Mouse (Mus musculus): ENCODE results near the gene Syt16. TPM values are rescaled to one million over a fixed set of nuclear protein-coding genes. Genes with fewer than 3 reads are reported as not detected.
A peak's percentile ranks its signal among the peaks of the same experiment; 100 is the strongest.

Syt16 gene
- polyA plus RNA-seq, 1 experiment from 2014 or later = 2.1 TPM

DNA sequence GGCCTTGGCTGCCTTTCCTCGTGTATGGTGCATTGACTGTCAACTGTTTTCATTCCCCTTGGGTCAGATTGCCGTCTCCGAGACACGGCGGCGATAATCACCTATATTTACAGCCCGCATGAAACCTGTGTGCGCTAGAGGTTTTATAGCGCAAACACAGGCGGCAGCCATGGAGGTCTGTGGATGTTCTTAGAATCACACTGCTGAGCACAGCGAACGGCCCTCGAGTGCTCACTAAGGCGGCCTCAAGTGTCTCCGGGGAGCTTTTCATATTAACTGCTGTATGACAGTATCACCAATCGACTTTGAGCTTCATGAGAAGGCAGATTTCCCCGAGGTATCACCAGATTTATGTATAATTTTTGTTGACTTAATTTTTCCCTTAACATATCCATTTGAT is 275.1 kb downstream of the Syt16 start:
- Histone ChIP-seq H3K4me1 (no peaks in the 10 kb centered on the region), H3K4me3 (no peak overlapping the region), H3K27ac (replicated peaks) (no peak overlapping the region), H3K27me3 (replicated peaks; ENCODE audit: low read depth, poor library complexity, severe bottlenecking) (no peaks in the 10 kb centered on the region), H3K36me3 (replicated peaks) (no peaks in the 10 kb centered on the region), H3K9me3 (no peaks in the 10 kb centered on the region)
- no peak for DNase-seq (ENCODE audit: low spot score)
- 93% methylated on average over 17 of the region's 17 CpGs for WGBS

DNA sequence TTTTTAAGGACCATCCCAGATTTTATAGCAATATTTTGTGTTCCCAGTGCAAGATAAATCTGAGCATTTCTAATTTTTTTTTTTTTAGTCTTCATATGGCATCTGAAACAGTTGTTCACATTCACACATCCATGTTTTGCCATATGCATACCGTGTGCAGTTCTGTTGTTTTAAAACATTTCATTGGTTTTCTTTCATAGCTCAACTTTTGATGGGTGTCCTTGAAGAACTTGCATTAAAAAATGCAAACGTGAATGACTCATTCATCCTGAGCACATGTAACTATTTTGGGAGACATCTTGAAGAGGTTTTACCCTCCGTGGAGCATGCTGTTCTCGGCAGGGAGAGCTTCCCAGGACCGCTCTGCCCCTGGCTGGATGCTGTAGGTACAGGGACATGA is 279.8 kb downstream of the Syt16 start:
- H3K27ac ChIP-seq (replicated peaks) = no peak overlapping the region
- no peaks in the 10 kb centered on the region for H3K4me1 ChIP-seq
- DNase-seq (ENCODE audit: low spot score) = no peak
- H3K4me3 ChIP-seq = no peak overlapping the region
- H3K9me3 ChIP-seq = no peaks in the 10 kb centered on the region
- no peaks in the 10 kb centered on the region for H3K36me3 ChIP-seq (replicated peaks)
- H3K27me3 ChIP-seq (replicated peaks; ENCODE audit: low read depth, poor library complexity, severe bottlenecking) = 0 out of 2 replicates have a peak, but pooled peaks cover 4% of the 10 kb centered on the region
- WGBS = 87% methylated on average over 5 of the region's 5 CpGs

DNA sequence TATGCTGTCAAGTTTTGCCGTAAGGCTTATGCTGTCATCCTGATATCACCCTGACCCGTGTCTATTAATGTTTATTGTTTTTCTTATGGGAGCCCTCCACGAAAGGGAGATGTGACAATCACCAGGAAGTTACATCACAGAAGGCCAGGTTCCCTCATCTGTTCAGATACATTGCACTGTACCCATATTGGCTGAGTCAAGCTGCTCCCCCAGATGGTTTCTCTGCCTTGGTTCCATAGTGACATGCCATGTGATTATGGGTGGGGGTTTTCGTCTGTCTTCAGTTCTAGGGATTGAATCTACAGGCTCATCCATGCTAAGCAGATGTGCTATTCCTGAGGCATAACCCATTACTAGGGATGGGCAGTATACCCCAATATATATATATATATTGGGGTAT is 283.9 kb downstream of the Syt16 start:
- 80% methylated on average over 4 of the region's 4 CpGs for WGBS
- DNase-seq (ENCODE audit: low spot score) = no peak
- no peak overlapping the region for H3K4me3 ChIP-seq
- H3K9me3 ChIP-seq = no peaks in the 10 kb centered on the region
- H3K36me3 ChIP-seq (replicated peaks) = no peaks in the 10 kb centered on the region
- H3K4me1 ChIP-seq = peaks cover 14% of the 10 kb centered on the region
- H3K27ac ChIP-seq (replicated peaks) = no peak overlapping the region
- H3K27me3 ChIP-seq (replicated peaks; ENCODE audit: low read depth, poor library complexity, severe bottlenecking) = peaks cover 42% of the 10 kb centered on the region

DNA sequence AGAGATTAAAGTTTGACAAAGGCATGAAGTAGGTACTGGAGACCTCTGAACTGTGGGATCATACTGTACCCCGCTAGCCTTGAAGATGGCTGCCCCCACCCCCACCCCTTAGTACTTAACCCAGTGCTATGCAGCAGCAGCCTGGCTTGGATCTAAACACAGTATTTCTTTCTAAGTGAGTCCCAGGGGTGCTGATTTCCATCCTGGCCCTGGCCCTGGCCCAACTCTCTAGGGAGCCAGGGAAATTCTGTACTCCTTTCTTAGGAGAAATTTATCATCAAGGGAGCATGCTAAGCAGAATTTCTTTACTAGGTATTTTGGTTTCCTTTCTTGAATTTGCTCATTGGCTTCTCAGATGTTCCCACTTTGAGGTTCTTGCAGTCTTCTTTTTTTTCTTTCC is 285.4 kb downstream of the Syt16 start:
- Histone ChIP-seq H3K4me1 (peaks cover 14% of the 10 kb centered on the region), H3K27me3 (replicated peaks; ENCODE audit: low read depth, poor library complexity, severe bottlenecking) (peaks cover 48% of the 10 kb centered on the region), H3K27ac (replicated peaks) (no peak overlapping the region), H3K36me3 (replicated peaks) (no peaks in the 10 kb centered on the region), H3K4me3 (no peak overlapping the region), H3K9me3 (no peaks in the 10 kb centered on the region)
- DNase-seq (ENCODE audit: low spot score) = no peak
- WGBS = 78% methylated on average over 1 of the region's 1 CpGs

DNA sequence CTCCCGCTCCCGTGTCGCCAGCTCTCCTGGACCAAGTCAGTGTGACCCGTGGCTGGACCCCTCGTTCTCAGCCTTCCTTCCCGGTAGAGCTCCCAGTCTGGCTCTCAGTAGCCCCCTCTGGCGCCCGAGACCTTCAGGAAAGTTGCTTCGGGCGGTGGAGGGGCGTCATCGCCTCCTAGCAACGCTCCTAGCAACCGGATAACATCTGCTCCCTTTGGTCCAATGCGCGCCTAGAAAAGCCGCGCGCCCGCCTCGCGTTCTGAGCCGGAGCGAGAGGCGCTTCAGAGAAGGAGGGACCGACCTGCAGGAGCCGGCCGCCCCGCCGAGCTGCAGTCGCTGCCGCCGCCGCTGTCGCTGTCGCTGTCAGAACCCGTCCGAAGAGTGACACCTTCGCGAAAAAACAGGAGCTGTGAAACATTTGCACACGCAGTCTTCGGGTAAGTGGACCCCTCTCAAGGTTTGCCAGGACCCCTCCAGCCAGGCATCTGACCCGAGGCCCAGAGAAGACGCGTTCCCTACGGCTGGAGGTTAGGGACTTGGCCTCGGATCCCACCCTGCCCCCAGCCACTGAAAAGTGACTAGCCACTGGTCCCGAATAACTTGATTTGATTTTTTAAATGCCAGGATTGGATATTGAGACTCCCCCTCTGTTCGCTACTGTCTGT is 286.7 kb downstream of the Syt16 start:
- Histone ChIP-seq H3K27me3 (replicated peaks; ENCODE audit: low read depth, poor library complexity, severe bottlenecking) (peaks cover 48% of the 10 kb centered on the region), H3K27ac (replicated peaks) (no peak overlapping the region), H3K4me3 (peak overlapping the region; percentile 61), H3K36me3 (replicated peaks) (no peaks in the 10 kb centered on the region), H3K4me1 (peaks cover 14% of the 10 kb centered on the region), H3K9me3 (no peaks in the 10 kb centered on the region)
- DNase-seq (ENCODE audit: low spot score) = peak; percentile 94
- under 1% methylated on average over 49 of the region's 49 CpGs for WGBS

DNA sequence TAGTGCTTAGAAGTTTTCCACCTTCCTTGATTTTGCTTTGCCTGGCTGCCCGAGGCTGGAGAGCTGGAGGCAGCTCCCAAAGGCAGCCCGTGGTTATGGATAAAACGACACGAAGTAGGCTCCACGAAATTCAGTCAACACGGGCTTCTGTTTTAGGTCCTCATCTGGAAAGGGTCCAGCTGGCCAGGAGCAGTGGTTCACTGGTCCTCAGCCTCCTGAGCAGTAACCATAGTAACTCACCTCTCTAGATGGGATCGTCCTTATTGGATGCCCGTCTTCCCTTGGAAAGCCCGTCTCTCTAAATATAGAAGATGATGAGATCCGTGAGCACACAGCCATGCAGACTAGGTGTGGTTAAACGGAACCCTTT is 287.2 kb downstream of the Syt16 start:
- peaks cover 48% of the 10 kb centered on the region for H3K27me3 ChIP-seq (replicated peaks; ENCODE audit: low read depth, poor library complexity, severe bottlenecking)
- no peak for DNase-seq (ENCODE audit: low spot score)
- H3K4me3 ChIP-seq = peak overlapping the region; percentile 61
- peaks cover 14% of the 10 kb centered on the region for H3K4me1 ChIP-seq
- 6% methylated on average over 11 of the region's 11 CpGs for WGBS
- H3K36me3 ChIP-seq (replicated peaks) = no peaks in the 10 kb centered on the region
- no peaks in the 10 kb centered on the region for H3K9me3 ChIP-seq
- no peak overlapping the region for H3K27ac ChIP-seq (replicated peaks)

DNA sequence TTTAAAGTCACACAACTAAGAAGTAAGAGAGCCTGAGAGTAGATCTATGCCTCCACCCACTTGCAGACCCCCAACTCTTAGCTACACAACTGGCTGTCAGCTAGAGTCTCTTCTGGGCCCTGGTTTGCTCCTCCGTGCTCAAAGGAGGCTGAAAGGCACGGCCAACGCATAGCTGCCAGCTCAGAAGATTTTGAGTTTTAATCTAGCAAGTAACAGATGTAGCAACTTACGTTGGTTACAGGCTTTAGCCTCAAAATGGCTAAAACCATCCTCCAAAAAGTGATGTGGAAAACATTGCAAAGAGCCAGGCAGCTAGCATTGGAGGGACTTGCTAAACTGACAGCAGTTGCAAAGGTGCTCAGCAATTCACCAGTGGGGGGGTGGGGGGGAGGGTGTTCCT is 293.5 kb downstream of the Syt16 start:
- no peaks in the 10 kb centered on the region for H3K4me1 ChIP-seq
- 89% methylated on average over 4 of the region's 4 CpGs for WGBS
- H3K27me3 ChIP-seq (replicated peaks; ENCODE audit: low read depth, poor library complexity, severe bottlenecking) = peaks cover 10% of the 10 kb centered on the region
- H3K27ac ChIP-seq (replicated peaks) = no peak overlapping the region
- H3K36me3 ChIP-seq (replicated peaks) = no peaks in the 10 kb centered on the region
- no peaks in the 10 kb centered on the region for H3K9me3 ChIP-seq
- DNase-seq (ENCODE audit: low spot score) = no peak
- no peak overlapping the region for H3K4me3 ChIP-seq

DNA sequence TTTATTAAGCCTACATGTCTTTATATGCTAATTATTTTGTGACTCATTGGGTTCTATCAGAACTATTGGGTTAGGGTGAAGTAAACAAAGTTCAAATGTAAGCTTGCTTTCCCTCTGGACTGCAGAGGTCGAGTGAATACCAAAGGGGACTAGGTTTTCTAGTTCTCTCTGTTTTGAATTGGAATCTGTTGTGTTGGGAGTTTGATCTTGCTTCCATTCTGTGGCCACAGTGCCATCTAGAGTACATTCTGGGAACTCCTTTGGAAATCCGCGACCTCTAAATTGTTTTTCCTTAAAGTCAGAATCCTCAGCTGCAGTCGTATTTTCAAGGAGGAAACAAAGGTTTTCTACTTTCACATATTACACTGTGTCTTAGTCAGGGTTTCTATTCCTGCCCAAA is 296.2 kb downstream of the Syt16 start:
- no peaks in the 10 kb centered on the region for H3K36me3 ChIP-seq (replicated peaks)
- 10% methylated on average over 4 of the region's 4 CpGs for WGBS
- peak; percentile 44 for DNase-seq (ENCODE audit: low spot score)

DNA sequence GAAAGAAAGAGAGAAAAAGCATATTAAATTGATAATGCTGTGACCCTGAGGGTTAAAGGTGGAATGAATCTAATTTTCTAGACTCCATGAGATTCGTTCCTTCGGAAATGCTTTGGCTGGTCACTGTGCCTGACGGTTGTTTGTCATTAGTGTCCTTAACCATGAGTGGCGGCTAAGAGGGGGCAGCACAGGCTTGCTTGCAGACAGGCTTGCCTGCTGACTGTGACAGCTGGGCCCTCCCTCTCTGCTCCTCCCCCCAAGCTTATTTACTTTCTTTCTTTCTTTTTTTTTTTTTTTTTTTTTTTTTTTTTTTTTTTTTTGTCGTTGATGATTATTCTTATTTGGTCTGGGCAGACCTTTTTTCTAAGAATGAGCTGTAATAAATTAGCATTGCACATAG is 298.9 kb downstream of the Syt16 start:
- H3K27ac ChIP-seq (replicated peaks) = no peak overlapping the region
- 42% methylated on average over 5 of the region's 5 CpGs for WGBS
- no peaks in the 10 kb centered on the region for H3K36me3 ChIP-seq (replicated peaks)
- H3K4me1 ChIP-seq = no peaks in the 10 kb centered on the region
- H3K27me3 ChIP-seq (replicated peaks; ENCODE audit: low read depth, poor library complexity, severe bottlenecking) = no peaks in the 10 kb centered on the region
- no peak overlapping the region for H3K4me3 ChIP-seq
- no peaks in the 10 kb centered on the region for H3K9me3 ChIP-seq
- DNase-seq (ENCODE audit: low spot score) = peak; percentile 15

More for the DNA sequence above, 296.2 kb downstream of the Syt16 start:
- Histone ChIP-seq H3K27me3 (replicated peaks; ENCODE audit: low read depth, poor library complexity, severe bottlenecking) (no peaks in the 10 kb centered on the region), H3K27ac (replicated peaks) (no peak overlapping the region), H3K4me1 (no peaks in the 10 kb centered on the region), H3K9me3 (no peaks in the 10 kb centered on the region), H3K4me3 (no peak overlapping the region)

DNA sequence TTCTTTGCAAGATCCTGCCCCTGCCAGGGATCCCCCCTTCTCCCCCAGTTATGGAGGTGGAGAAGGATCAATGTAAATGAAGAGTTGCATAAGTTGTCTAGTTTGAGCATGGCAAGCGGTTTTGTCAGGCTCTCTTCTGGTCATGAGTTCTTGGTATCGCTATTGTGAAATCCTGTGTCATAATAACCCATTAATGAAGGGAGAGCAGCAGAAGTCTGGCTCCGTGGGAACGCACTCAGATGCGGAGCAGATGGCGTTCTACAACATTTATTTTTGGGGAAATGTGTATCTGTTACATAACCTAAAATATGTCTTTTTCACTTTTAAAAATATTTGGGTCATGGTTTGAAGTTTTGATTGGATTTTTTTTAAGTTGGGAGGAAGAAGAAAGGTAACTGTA is 304.1 kb downstream of the Syt16 start:
- Histone ChIP-seq H3K4me1 (no peaks in the 10 kb centered on the region), H3K9me3 (no peaks in the 10 kb centered on the region), H3K36me3 (replicated peaks) (no peaks in the 10 kb centered on the region), H3K27me3 (replicated peaks; ENCODE audit: low read depth, poor library complexity, severe bottlenecking) (no peaks in the 10 kb centered on the region), H3K4me3 (no peak overlapping the region), H3K27ac (replicated peaks) (no peak overlapping the region)
- no peak for DNase-seq (ENCODE audit: low spot score)
- WGBS = 95% methylated on average over 6 of the region's 6 CpGs

DNA sequence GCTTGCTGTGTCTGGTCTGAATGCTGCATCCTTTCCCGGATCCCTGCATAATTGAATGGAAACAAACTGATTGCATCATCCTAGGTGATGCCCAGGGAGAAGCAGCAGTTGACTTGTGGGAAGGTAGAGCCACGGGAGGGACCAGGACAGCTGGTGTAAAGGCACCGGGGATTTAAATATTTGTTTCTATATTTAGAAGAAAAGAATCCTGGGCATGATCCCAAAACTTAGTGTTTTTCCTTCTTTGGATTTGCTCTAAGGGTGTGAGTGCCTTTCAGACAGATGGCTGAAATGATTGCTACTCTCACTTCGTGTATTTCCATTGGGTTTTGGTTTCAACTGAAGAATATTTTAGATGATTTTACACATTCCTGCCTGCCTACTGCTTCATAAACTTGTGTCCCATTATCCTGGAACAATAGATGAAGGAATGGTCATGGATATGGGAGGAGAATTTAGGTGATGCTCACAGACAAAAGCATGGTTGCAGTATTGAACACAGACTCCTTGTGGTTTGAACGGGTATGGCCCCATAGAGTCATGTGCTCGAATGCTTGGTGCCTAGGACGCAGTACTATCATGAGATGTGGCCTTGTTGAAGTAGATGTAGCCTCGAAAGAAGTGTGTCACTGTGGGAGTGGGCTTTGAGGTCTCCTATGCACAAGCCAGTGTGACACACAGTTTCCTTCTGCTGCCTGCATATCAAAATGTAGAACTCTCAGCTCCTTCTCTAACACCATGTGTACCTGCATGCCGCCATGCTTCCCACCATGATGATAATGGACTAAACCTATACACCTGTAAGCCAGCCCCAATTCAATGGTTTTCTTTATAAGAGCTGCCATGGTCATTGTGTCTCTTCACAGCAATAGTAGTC is 306.2 kb downstream of the Syt16 start:
- H3K36me3 ChIP-seq (replicated peaks) = no peaks in the 10 kb centered on the region
- DNase-seq (ENCODE audit: low spot score) = no peak
- H3K9me3 ChIP-seq = no peaks in the 10 kb centered on the region
- H3K27ac ChIP-seq (replicated peaks) = no peak overlapping the region
- no peak overlapping the region for H3K4me3 ChIP-seq
- 84% methylated on average over 9 of the region's 9 CpGs for WGBS
- no peaks in the 10 kb centered on the region for H3K4me1 ChIP-seq
- H3K27me3 ChIP-seq (replicated peaks; ENCODE audit: low read depth, poor library complexity, severe bottlenecking) = no peaks in the 10 kb centered on the region

DNA sequence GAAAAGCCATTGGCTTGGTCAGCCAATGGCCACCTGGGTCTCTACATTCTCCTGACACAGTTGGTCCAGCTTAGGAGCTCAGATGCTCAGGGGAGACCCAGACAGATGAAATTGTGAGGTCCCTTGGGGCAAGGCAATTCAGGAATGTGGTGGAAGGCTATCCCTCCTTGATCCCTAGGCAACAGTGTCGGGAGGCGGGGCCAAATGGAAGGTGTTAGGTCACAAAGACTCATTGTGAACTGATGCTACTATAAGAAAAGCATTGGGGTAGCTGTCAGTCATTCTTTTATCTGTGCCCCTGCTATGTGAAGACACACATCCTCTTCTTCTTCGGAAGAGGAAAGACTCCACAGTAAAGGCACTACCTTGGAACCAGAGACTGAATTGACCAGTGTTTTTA is 315.1 kb downstream of the Syt16 start:
- Histone ChIP-seq H3K9me3 (no peaks in the 10 kb centered on the region), H3K4me1 (peaks cover 9% of the 10 kb centered on the region), H3K36me3 (replicated peaks) (no peaks in the 10 kb centered on the region), H3K27me3 (replicated peaks; ENCODE audit: low read depth, poor library complexity, severe bottlenecking) (no peaks in the 10 kb centered on the region), H3K4me3 (no peak overlapping the region), H3K27ac (replicated peaks) (no peak overlapping the region)
- no peak for DNase-seq (ENCODE audit: low spot score)
- 68% methylated on average over 3 of the region's 3 CpGs for WGBS

DNA sequence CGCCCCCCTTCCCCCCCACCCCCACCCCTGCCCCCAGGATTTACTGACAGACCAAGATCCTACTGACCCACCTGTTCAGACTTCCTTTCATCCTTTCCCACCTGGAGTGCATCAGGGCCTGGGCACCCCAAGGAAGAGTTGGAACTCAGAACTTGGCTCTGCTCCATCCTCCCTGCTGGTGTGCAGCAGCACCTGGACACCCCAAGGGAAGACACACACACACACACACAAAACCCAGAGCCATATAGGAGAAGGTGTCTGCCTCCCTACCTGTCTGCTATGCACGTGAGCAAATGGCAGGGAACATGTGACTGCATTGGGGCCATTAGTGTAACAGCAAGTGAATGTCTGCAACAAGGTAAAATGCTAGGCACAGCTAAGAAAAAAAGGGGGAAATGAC is 317.8 kb downstream of the Syt16 start:
- H3K27me3 ChIP-seq (replicated peaks; ENCODE audit: low read depth, poor library complexity, severe bottlenecking) = no peaks in the 10 kb centered on the region
- H3K9me3 ChIP-seq = no peaks in the 10 kb centered on the region
- WGBS = 40% methylated on average over 2 of the region's 2 CpGs
- H3K27ac ChIP-seq (replicated peaks) = no peak overlapping the region
- no peak overlapping the region for H3K4me3 ChIP-seq
- H3K36me3 ChIP-seq (replicated peaks) = no peaks in the 10 kb centered on the region
- no peak for DNase-seq (ENCODE audit: low spot score)
- H3K4me1 ChIP-seq = peaks cover 9% of the 10 kb centered on the region
